Mouse (Mus musculus) myocyte (in vitro differentiated cells): ENCODE data around the gene Ar.

Experiments used
- MAX ChIP-seq: IDR thresholded peaks from one replicate; pipeline ENCODE4 v1.6.1; 2011; ENCODE audit warnings: low read depth, mild to moderate bottlenecking, control low read depth
- POLR2A ChIP-seq: IDR thresholded peaks from one replicate; pipeline ENCODE4 v1.6.1; 2011; ENCODE audit warnings: low read depth, mild to moderate bottlenecking, control low read depth, moderate library complexity; ENCODE audit not compliant: insufficient read length
- POLR2AphosphoS2 ChIP-seq: IDR thresholded peaks from one replicate; pipeline ENCODE4 v1.6.1; 2011; ENCODE audit warnings: low read depth, control low read depth; ENCODE audit not compliant: insufficient read length
- USF1 ChIP-seq: IDR thresholded peaks from one replicate; pipeline ENCODE4 v1.6.1; 2011; ENCODE audit warnings: low read depth, mild to moderate bottlenecking, control low read depth, moderate library complexity

GRCm38 (mm10) chrX:98291763-98292162, 143.2 kb downstream of the Ar start:
- TF ChIP-seq POLR2A (no peak), POLR2AphosphoS2 (no peak), MAX (no peak), USF1 (no peak)
